Mouse (Mus musculus): ENCODE measurements around the gene Ssh2. TPM values are rescaled to one million over a fixed set of nuclear protein-coding genes. Genes with fewer than 3 reads are reported as not detected.

Gene Ssh2
- total RNA-seq, 2 experiments from 2014 or later = 29.5 to 30.1 TPM

DNA sequence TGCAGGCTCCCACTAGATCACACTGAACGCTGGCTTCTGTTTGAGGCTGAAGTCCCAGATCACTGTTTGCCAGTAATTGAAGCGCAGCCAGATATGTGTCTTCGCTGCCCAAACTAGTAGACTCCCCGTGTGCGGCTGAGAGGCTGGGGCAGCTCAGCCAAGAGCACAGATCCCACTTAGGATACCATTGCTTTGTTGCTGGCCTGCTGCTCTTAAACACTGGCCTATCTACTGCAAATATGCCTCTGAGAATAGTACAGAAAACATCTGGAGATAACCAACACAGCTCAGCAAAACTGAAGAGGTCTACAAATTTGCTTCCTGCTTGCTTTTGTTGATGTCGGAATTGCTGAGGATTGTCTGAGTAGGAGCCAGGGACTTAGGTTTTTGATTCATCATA is 240.8 kb downstream of the Ssh2 start:
- no peak for DNase-seq (ENCODE audit: low spot score in 2 of 2)

DNA sequence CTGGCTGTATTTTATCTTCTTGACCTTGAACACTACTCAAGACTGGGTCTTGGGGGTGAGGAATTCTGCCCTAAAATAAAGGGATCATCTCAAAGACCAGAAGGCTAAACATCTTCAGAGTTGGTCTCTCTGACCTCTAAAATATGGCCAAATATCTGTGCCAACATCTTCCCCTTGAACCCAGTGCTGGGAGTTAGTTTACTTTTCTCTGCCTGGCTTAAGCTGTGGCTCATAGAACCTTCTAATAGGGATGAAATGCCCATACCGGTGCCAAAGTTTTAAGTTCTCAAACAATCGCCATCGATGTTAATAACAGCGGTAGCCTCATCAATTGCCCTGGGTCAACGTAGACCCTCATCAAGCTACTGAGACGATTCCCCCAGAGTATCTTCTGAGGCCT is 245.8 kb downstream of the Ssh2 start:
- DNase-seq (ENCODE audit: low spot score in 2 of 2) = no peak

DNA sequence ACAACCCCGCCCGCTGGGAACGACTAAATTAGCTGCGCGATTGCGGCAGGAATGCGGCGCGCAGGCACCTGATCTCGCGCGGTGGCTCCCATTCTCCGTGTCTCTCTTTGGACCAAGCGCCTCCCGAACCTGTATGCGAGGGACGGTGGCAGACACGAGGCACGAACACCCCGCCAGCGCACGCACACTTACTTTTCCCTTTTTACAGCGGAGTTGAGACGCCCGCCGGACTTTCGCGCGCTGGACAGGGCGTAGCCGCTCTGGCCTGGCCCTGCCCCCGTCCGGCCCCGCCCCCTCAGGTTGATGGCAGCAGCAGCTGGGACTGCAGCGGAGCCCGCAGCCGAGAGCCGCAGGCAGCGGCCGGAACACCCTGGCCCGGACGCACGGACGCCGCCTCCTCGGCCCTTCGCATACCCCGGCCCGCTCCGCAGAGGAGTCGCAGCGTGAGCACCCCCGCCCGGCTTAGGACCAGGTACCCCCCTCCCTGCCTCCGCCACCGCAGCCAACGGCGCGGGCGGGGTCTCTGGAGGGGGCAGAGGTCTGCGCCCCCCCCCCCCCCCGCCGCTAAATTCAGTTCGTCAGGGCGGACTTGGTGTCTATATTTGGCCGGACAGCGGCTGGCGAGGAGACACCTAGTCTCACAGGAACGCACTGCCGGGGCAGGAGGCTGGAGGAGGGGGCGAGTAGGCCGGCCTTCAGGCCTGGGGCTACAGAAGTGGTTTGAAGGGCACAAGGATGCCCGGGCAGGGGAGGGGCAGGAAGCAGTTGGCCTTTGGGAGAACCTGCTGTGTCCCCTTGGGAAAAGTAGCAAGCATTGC is 246.4 kb downstream of the Ssh2 start, which contains the start of gene Coro6:
Gene Coro6 (plus strand): TSS at position 129 of the 818 bp plus-strand sequence.
- DNase-seq (ENCODE audit: low spot score in 2 of 2) = peak; percentile 53 to 58

DNA sequence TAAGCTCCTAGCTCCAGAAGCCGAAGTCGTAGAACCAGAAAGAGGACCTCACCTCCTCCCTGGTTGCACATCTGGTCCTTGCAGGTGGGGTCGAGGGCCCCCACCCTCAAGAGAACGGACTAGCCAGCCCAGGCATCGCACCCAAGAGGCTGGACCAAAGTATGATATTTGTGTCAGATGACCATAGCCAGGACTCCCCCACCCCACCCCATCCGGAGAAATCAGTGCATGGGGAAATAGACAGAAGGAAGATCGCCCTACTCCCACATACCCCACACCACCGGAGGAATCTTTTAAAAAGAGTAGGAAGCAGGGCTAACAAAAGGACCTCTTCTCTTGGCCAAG is 247.0 kb downstream of the Ssh2 start:
- no peak for DNase-seq (ENCODE audit: low spot score in 2 of 2)

DNA sequence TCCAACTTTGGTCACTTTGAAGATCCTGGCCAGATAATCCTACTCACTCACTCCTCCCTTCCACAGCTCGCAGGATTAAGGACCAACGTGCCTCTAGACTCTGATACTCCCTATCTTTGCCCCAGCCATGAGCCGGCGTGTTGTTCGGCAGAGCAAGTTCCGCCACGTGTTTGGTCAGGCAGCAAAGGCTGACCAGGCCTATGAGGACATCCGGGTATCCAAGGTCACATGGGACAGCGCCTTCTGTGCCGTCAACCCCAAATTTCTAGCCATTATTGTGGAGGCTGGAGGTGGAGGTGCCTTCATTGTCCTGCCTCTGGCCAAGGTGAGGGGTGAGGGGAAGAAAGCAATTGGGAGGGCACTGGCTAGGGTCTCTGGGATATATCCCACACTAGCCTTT is 247.7 kb downstream of the Ssh2 start:
- DNase-seq (ENCODE audit: low spot score in 2 of 2) = no peak

DNA sequence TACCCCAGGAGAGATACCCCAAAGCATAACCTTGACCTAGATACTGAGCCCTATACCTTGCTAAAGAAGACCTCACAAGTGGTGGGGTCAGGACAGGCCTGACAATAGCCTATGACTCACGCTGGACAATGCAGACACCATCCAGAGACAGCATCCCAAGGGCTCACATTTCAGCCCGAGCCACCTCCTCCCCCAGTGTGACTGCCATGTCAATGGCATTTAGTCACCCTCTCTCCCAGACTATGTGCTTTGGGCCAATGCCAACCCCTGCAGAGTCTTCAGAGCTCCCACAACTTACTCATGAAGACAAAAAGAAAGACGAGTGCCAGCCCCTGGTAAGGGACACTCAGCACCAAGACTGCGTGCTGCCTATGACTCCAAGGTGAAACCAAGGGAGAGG is 248.6 kb downstream of the Ssh2 start:
- DNase-seq (ENCODE audit: low spot score in 2 of 2) = no peak

DNA sequence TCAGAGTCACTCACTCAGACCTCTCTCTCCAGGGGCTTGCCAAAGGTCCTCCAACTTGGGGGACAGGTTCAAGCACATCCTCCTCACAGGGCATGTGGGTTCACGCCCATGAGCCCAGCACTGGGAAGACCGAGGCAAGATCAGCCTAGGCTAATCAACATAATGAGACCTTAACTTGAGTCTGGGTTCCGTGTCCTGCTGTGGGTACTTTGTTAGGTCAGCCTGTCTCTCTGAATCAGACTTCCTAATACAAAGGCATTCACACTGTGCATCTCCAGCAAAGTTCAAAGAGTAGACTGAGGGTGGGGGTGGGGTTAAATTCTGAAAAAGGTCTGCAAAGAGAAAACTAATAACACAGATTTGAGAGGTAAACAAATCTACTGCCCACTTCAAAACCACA is 249.0 kb downstream of the Ssh2 start:
- DNase-seq (ENCODE audit: low spot score in 2 of 2) = no peak

DNA sequence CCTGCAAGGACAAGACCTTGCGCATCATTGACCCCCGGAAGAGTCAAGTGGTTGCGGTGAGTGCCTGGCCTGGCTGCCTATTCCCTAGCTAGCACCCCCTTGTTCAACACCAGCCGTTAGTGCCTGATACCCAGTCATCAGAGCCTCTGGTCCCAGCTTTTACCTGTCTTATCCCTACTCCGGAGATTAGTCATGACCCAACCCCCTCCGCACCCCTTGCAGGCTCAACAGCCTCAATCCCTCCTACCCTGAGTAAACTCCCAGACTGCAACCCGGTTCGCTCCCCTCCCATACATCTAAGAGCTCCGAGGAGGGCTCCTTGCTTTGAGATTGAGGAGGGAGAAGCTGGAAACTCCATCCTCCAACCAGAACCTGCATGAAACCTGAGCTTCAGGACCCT is 250.5 kb downstream of the Ssh2 start:
- no peak for DNase-seq (ENCODE audit: low spot score in 2 of 2)

DNA sequence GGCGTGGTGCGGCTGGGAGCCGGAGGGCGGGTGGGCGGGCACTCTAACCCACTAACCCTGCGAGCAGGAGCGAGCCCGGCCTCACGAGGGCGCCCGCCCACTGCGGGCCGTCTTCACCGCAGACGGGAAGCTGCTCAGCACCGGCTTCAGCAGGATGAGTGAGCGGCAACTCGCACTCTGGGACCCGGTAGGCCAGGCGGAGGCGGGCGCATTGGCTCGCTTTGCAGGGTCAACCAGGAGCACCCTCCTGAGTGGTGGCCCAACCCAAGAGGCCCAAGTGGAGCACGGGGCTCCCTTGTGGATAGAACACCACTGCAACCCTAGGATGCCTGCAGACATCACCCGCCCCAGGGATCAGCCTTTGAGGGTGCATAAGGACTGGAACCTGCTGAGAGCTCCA is 251.1 kb downstream of the Ssh2 start:
- peak; percentile 72 for DNase-seq (ENCODE audit: low spot score in 2 of 2)

DNA sequence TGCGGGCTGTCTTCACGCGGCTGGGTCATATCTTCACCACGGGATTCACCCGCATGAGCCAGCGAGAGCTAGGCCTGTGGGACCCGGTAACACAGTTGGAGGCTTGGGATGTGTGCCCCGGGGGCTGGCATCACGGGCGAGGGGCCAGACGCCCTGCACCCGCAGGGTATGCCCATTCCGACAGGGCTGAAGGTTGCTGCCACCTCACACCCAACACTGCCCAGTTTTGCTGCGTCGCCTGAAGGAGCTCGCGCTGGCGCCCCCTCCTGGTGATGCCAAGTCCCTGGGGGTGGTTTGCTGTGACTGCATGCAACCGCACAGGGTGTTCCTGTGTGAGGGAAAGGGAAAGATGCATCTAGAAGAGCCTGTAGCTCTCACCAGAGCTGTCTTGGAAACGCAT is 251.7 kb downstream of the Ssh2 start:
- peak; percentile 83 to 85 for DNase-seq (ENCODE audit: low spot score in 2 of 2)

DNA sequence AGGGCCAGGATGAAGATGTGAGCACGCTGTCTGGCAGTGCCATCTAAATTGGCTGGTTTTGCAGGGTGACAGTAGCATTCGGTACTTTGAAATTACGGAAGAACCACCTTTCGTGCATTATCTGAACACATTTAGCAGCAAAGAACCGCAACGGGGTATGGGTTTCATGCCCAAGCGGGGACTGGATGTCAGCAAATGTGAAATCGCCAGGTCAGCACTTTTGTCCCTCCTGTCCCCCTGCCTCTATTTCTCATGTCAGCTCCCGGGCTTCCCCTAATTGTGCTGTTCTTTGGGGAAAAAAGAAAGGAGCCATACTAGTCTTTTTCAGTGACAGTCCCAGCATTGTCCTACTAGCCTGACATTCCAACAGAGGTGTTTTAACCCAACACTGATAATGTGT is 252.3 kb downstream of the Ssh2 start:
- DNase-seq (ENCODE audit: low spot score in 2 of 2) = no peak

DNA sequence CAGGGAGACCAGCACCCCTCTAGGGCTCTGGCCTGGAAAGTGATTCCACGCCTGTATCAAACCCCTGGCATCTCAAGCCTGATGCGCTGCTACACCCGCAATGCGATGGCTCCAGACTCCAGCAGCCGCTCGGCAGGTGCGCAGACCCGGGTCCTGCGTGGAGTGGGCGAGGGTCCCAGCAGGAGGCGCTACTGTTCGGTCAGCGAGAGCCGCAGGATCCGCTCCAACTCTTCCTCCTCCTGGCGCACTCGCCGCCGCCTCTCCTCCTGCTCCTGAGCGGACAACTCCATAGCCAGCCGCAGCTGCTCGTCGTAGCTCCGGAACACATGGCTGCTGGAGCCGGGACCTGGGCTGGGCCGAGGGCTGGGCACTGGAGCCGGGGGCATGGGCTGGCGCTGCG is 255.3 kb downstream of the Ssh2 start:
- DNase-seq (ENCODE audit: low spot score in 2 of 2) = no peak

DNA sequence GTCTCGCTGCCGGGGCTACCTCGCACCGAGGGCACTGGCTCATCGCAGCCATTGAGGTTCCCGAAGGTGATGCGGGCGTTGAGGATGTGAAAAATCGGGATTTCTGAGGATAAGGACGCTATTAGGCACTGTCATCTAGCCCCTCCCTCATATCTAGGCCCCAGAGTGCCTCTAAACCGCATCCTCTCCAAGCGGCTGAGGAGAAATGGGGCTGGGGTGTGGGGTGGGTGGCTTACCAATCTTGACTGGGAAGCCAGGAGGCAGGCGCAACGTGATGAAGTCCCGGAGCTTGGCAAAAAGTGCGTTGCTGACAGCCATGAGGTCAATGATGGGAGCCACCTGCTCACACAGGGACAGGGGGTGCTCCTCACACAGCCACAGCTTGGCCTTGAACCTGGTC is 256.7 kb downstream of the Ssh2 start:
- no peak for DNase-seq (ENCODE audit: low spot score in 2 of 2)

DNA sequence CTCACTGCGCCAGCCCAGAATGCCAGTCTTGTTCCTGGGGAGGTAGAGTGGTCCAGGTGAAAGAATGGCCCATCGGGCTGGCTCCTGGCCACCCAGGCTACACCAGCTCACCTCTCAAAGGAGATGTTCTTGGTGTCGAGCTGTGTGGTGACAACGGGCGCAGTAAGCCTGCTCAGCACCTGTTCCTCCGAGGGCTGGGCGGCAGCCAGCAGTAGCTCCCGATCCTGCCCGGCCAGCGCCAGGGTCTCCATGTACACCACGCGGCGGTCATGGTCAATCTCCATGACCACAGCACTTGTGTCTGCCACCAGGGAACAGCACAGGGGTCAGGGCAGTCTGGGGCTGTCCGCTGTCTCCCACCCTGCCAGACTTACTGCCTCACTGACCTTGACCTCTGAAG is 260.1 kb downstream of the Ssh2 start:
- DNase-seq (ENCODE audit: low spot score in 2 of 2) = no peak

DNA sequence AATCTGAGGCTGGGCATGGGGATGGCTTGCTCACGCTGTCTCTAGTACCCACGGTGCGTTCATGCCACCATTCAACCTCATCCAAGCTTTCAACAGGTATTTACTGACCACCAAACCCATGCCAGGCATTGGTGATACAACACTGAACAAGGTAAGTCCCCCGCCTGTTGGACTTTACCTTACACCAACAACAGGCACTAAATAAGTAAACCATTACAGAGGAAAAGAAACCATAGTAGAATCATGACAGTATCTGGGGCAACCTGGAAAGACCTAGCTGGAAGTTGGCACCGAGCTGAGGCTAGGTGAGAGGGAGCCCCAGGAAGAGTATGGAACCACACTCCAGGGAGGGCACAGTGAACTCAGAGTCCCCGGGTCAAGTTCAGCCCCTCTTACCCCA is 260.8 kb downstream of the Ssh2 start:
- no peak for DNase-seq (ENCODE audit: low spot score in 2 of 2)

DNA sequence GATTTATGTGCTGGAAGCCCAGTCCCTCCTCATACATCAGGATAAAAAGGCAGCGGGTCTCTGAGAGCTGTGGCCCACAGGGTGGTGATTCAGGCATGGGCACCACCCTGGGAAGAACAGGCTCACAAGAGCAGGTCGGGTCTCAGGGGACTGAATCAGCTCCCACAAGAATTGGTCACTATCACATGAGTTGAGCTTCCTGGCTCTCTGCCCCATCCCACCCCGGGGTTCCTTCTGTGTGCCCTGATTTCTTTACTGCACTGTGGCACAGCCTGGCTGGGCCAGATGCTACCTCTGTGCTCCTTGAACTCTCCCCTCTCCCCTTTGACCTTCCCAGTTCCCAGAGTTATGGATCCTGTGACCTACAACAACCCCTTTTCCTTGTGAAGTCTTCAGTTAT is 267.0 kb downstream of the Ssh2 start:
- DNase-seq (ENCODE audit: low spot score in 2 of 2) = no peak

DNA sequence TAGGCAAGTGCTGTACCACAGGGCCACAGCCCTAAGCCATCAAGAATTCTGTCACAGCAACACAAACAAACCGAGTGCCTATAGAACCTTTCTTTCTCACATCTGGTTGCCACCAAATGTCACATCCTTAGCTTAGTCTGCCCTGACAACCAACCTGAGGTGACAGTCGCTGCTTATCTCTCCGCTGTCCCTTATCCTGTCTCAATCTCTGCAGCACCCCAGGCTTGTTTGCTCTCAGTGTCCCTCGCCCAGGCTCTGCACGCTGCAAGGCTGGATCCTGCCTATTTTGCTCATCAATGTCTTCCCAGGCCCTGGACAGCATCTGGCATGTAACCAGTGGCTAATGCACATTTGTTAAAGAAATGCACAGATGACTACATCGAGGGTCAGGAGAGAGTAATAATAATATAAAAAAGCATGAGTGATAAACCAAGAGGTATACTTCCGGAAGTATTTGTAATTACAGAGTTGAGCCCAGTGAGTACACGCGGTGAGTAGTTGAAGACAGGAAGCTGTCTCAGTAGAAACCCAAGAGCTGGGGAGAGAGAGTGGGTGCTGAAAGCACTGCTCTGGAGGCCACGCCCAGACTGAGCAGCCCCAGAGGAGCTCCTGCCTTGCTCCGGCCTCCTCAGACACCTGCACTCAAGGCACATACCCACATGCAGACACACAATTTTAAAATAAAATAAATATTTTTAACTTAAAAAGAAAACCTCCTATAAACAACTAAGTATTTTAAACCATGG is 267.6 kb downstream of the Ssh2 start:
- no peak for DNase-seq (ENCODE audit: low spot score in 2 of 2)

DNA sequence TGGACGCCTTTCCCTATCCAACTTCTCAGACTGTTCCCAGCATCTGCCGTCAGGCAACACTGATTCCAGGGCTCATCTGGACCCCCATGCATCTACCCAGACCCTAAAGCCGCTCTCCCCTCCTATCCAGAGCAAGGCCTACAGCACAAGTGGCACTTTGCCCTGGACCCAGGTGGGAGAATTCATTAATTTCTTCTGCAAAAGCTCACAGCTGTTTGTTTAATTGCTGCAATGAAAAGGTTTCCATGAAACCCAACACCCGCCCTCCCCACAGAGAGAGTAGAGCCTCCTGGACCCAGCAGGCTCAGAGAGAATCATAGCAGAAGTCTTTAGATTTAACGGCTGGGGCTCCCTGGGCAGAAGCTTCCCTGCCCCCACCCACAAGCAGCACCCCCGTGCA is 269.1 kb downstream of the Ssh2 start:
- no peak for DNase-seq (ENCODE audit: low spot score in 2 of 2)

DNA sequence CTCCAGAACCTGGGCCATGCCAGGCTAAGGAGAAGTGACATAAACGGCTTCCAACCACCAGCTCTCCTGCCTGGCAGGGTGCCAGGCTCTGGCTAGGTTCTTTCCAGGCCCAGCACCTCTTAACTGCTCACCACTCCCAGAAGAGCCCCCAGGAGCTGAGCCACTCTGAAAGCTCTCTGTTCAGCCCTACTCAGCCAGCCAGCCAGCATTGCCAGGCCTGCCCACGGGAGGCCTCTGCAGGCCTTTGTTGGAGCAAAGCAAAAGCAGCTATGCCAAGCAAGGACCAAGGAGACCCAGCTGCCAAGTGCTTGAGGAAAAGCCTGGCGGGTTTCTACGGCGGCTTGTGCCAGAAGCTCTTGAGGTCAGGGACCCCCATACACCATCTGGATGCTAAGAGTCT is 270.7 kb downstream of the Ssh2 start:
- no peak for DNase-seq (ENCODE audit: low spot score in 2 of 2)

DNA sequence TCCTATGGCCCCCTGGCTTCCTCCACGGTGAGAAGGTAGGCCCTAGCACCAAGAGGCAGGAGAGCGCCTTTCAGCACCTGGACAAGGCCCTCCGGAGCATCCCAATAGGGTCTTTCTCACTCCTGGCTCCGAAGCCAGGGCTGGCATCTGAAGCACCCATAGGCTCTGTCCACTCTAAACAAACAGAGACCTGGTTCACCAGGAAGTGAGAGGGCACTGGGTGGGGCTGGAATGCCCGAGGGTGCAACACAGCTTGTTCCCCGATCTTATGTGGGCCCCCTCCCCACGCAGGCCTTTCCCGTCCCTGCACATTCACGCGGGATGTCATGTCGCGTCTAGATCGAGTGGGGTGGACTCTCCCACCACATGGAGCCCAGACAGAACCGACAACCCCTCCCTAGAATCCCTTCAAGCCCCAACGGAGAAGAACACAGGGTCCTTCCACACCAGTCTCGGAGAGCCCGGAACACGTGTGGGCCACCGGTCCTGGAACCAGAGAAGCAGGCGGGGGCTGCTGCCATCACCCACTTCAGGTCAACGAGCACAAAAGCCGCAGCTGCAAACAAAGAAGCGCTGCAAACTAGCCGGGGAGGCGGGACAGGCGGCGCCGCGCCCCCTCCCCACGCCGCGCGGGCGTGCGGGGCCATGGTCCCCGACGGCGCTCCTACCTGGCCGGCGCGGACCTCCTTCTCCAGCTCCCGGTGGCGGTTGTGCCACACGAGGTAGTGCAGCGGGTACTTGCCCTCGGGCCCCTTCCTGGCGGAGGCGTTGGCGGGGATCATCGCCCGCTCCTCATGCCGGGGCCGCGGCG is 272.9 kb downstream of the Ssh2 start:
- no peak for DNase-seq (ENCODE audit: low spot score in 2 of 2)

DNA sequence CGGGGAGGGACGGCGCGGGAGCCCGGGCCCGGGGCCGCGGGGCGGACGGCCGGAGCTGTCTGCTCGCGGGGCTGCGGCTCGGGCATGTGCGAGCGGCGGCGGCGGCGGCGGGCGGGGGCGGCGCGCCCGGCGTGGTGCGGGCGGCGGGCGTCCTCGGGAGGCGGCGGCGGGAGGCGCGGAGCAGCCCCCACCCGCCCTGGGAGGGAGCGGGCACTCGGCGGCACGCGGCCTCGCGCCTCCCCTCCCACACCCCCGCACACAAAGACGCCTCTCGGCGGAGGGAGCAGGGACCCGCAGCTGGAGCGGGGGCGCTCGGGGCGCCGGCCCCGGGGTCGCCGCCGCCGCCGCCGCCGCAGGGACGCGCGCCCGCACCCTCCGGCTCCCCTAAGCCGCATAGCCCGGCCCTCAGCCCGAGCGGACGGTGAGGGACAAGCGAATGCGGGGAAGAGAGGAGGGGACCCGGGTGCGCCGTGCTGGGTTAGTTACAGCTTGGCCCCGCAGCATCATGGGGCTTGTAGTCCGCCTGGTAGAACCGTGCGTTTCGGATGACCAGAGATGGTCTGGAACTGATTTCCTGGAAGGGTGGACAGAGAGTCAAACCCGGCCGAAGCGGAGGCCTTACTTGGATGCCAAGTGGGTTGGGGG is 273.6 kb downstream of the Ssh2 start, which contains the start of gene Ankrd13b:
Gene Ankrd13b (minus strand): TSS at position 88 of the 645 bp plus-strand sequence.
- DNase-seq (ENCODE audit: low spot score in 2 of 2) = peak; percentile 80 to 86
